Mouse (Mus musculus) E14TG2a.4 (cell line): ENCODE results near the gene Rnase12.

Experiments used
- H3K27me3 ChIP-seq: 2 replicates; pipeline ENCODE4 v1.6.1; 2014; ENCODE audit warnings: low read length, control low read depth; ENCODE audit not compliant: insufficient read depth
- H3K36me3 ChIP-seq: 2 replicates; pipeline ENCODE4 v1.6.1; 2014; ENCODE audit warnings: low read length, control low read depth; ENCODE audit not compliant: insufficient read depth
- H3K4me1 ChIP-seq: replicated peaks from 2 replicates; pipeline ENCODE4 v1.6.1; 2014; ENCODE audit warnings: low read depth, low read length, control low read depth
- H3K4me3 ChIP-seq: replicated peaks from 2 replicates; pipeline ENCODE4 v1.5.1; 2014; ENCODE audit warnings: mild to moderate bottlenecking, low read length
- H3K9me3 ChIP-seq: 2 replicates; pipeline ENCODE4 v1.6.1; 2014; ENCODE audit warnings: low read length, control low read depth
- CTCF ChIP-seq: conservative IDR thresholded peaks from 2 replicates; pipeline ENCODE4 v1.5.1; 2014; ENCODE audit warnings: low read length
- NANOG ChIP-seq: IDR thresholded peaks from 2 replicates; pipeline ENCODE4 v1.6.1; 2014; ENCODE audit warnings: borderline replicate concordance, low read length, mixed read lengths
- POU5F1 ChIP-seq: IDR thresholded peaks from 2 replicates; pipeline ENCODE4 v1.6.1; 2014; ENCODE audit warnings: low read length, borderline replicate concordance

The Rnase12 gene

DNA sequence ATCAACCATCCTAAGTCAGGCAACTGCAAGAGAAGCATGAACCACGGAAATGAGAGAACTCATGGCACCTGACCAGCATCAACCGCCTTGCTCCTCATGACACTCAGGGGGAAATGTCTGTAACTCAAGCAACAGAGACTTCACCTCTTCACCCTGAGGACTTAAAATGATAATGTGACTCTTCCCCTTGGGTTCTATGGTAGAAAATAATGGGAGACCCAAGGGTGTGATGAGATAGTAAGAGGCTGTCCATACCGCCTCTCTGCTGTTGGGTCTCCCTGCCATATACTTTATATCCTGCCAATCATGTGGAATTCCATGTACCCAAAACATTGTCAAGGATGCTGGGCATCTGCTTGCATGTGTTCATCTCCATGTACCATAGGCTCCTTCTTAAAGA, 16.9 kb upstream of the Rnase12 start, which contains the start of gene Olfr750:
Gene Olfr750 (minus strand): TSS at position 101 of the 400 bp plus-strand sequence.
- TF ChIP-seq CTCF (no peak), NANOG (no peak), POU5F1 (no peak)
- Histone ChIP-seq H3K36me3 (no peaks in the 10 kb centered on the region), H3K9me3 (no peaks in the 10 kb centered on the region), H3K27me3 (peaks cover 6% of the 10 kb centered on the region; the same call in 1 of the 2 replicates), H3K4me3 (no peak within 1 kb of the TSS), H3K4me1 (peaks cover 12% of the 10 kb centered on the region; the same call in 1 of the 2 replicates)

DNA sequence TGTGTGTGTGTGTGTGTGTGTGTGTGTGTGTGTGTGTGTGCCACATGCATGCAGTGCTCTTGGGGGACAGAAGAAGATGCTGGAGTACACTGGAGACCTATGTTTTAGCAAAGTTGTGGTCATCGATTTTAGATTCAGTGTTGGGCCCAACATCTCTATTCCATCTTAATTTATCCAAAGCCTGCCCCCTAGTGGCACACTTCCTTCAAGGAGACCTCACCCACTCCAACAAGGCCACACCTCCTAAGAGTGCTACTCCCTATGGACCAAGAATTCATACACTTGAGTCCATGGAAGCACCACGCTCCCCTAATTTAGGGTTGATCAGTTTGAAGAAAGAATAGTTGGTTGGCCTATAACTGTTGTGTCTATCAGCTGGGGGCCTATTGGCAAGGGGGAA, 12.2 kb upstream of the Rnase12 start:
- Histone ChIP-seq H3K4me3 (no peak overlapping the region), H3K9me3 (no peaks in the 10 kb centered on the region), H3K4me1 (peaks cover 27% of the 10 kb centered on the region), H3K36me3 (no peaks in the 10 kb centered on the region), H3K27me3 (0 out of 2 replicates have a peak, but pooled peaks cover 3% of the 10 kb centered on the region)
- TF ChIP-seq NANOG, result no peak
- TF ChIP-seq CTCF, result peak; percentile 54
- no peak for TF ChIP-seq POU5F1

DNA sequence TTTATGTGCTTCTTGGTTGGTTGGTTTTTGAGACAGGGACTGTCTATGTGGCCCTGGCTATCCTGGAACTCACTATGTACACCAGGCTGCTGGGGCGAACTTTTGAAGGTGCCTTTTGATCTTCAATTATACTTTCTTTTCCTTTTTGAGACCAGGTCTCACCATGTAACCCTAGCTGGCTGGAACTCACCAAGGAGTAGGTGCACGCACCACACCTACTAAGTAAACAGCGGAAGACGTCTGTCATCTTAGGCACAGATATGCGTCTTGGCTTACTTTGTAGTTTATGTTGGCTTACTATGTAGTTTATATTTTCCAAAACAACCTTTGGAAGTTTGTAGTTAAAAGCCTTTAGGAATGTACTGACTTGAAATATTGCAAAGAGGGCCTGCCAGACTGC, 11.5 kb upstream of the Rnase12 start:
- no peaks in the 10 kb centered on the region for H3K9me3 ChIP-seq
- no peaks in the 10 kb centered on the region for H3K27me3 ChIP-seq
- H3K36me3 ChIP-seq, result no peaks in the 10 kb centered on the region
- no peak overlapping the region for H3K4me3 ChIP-seq
- TF ChIP-seq NANOG, result no peak
- no peak for TF ChIP-seq POU5F1
- TF ChIP-seq CTCF, result no peak
- peaks cover 27% of the 10 kb centered on the region for H3K4me1 ChIP-seq

DNA sequence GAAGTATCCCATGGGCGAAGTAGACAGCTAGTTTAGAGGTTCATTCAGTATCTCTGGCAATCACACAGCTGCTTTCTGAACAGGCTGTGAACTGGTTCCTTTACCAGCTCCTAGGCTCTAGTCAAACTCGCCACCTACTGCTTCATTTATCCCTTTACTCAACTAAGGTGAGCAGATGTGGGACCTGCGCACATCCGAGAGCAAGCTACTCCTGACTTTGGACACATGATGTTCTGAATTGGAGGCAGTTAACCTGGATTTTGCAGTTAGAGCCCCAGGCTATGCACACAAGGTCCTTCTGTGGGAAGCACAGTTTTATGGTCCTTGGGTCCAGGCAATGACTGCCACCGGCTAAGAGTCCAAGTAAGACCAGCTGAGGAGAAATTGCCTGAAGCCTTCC, 3.3 kb upstream of the Rnase12 start:
- H3K4me3 ChIP-seq, result no peak overlapping the region
- TF ChIP-seq CTCF (no peak), NANOG (no peak), POU5F1 (no peak)
- H3K27me3 ChIP-seq, result no peaks in the 10 kb centered on the region
- H3K36me3 ChIP-seq, result no peaks in the 10 kb centered on the region
- H3K9me3 ChIP-seq, result no peaks in the 10 kb centered on the region
- H3K4me1 ChIP-seq, result peaks cover 50% of the 10 kb centered on the region

DNA sequence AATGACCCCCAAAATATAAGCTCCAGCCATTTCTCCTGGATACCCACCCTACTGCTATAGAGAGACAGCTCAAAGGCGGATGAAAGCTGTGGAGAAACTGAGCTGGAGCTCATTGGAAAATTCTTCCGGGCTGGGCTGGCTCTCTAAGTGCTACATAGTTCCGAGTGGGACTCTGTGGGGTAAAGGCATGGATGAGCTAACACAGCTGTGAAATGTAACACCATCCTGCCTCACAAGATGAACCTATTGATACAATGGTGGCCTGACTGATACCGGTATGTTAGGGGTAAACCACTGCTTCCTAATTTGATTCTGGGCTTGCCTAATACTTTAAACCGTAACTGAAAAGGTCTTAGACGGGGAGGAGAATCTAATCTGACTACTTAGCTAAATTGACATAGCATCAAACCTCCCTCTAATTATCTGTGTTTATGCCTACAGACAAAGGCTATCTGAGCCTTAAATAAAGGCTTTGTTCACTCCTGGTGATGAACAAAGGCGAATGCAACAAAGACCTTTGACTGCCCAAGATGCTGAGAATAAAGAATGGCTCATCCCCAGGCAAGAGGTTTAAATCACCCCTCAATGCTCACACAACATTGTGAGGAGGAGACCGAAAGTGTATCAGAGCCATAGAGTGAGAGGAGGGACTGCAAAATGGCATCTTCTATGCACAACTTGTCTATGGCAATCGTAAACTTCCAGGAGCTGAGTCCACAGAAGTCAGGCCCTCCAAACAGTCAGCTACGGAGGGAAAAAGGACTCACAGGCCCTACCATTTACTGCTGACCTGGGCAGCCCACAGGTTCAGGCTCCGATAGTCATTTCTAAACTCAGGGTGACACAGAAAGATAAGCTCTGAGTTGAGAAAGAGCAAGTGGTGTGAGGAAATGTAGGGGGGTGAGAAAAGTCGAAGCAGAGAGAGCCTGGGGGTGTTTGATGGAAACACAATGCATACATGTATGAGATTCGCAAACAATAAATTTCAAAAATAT, 2.9 kb downstream of the Rnase12 start:
- Histone ChIP-seq H3K4me1 (peaks cover 44% of the 10 kb centered on the region), H3K27me3 (no peaks in the 10 kb centered on the region), H3K9me3 (no peaks in the 10 kb centered on the region), H3K4me3 (no peak overlapping the region), H3K36me3 (no peaks in the 10 kb centered on the region)
- TF ChIP-seq NANOG, result peak; percentile 85; the same call in 1 of the 2 replicates
- TF ChIP-seq POU5F1, result no peak
- TF ChIP-seq CTCF, result no peak

DNA sequence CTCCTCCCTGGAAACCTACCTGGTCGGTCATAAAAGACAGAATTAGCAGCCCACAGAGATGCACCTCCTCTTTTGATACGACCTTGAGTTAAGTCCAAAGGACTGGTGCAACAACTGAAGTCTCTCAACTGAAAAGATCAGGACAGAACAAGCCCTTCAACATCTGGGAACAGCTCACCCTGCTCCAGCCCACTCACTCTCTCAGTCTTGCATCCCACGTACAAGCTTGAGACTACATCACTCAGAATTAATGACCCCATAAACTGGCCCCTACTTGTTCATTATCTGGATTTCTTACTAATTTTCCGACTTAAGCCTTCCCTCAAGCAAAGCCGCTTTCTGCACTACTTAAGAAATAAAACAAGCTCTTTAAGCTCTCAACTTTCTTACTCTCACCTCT, 4.3 kb downstream of the Rnase12 start:
- no peaks in the 10 kb centered on the region for H3K9me3 ChIP-seq
- H3K36me3 ChIP-seq, result no peaks in the 10 kb centered on the region
- no peak for TF ChIP-seq NANOG
- no peak for TF ChIP-seq CTCF
- TF ChIP-seq POU5F1, result no peak
- H3K27me3 ChIP-seq, result no peaks in the 10 kb centered on the region
- peaks cover 34% of the 10 kb centered on the region for H3K4me1 ChIP-seq
- no peak overlapping the region for H3K4me3 ChIP-seq

DNA sequence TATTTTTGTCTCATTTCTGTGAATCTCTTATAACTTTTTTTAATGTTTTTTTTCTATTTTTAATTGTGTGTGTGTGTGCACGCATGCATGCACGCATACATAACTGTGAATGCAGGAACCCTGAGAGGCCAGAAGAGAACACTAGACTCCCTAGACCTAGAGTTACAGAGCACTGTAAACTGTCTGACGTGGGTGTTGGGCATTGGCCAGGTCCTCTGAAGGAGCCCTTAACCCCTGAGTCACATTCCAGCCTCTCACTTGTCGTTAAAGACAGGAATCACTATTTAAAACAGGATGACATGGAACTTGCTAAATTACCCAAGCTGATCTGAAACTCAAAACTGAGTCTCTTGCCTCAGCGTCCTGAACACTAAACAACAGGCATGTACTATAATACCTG, 5.5 kb downstream of the Rnase12 start:
- H3K27me3 ChIP-seq, result no peaks in the 10 kb centered on the region
- no peak for TF ChIP-seq POU5F1
- no peak for TF ChIP-seq NANOG
- no peak for TF ChIP-seq CTCF
- H3K9me3 ChIP-seq, result no peaks in the 10 kb centered on the region
- peaks cover 21% of the 10 kb centered on the region for H3K4me1 ChIP-seq
- H3K36me3 ChIP-seq, result no peaks in the 10 kb centered on the region
- H3K4me3 ChIP-seq, result no peak overlapping the region

DNA sequence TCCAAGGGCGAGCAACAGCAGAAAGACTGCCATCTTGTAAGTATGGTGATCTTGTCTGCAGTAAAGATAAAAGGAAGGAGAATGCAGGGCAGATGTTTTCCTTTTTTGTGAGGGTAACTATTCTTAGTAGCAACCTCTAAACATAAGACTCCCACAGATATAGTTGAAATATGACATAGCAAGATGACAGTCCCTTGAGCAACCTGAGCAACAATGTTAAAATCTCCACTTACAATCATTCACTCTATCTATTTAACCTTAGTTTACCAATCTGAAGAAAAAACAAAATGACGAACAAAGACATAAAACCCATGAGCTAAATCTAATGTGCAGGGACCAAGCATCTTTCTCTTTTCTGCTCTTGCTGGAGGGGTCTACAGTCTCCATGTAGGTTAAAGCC, 7.4 kb downstream of the Rnase12 start, which contains the start of gene Rnase11:
Gene Rnase11 (minus strand): TSS at position 101 of the 400 bp plus-strand sequence.
- no peak for TF ChIP-seq NANOG
- TF ChIP-seq CTCF, result no peak
- no peak for TF ChIP-seq POU5F1

More for the DNA sequence above, 7.4 kb downstream of the Rnase12 start, which contains the start of gene Rnase11:
- Histone ChIP-seq H3K27me3 (no peaks in the 10 kb centered on the region), H3K9me3 (no peaks in the 10 kb centered on the region), H3K4me3 (no peak within 1 kb of the TSS), H3K4me1 (peaks cover 17% of the 10 kb centered on the region), H3K36me3 (no peaks in the 10 kb centered on the region)
